Mouse (Mus musculus) mouse embryonic stem cell (cell line): Measurements from ENCODE around the gene Sfi1.
"Not testable (repeated sequence)": the region's sequence is repeated elsewhere in the genome, so short reads cannot be mapped to it uniquely, and the experiment has no call there.

Source experiments
- in situ Hi-C, 2 experiments: fragments of 300-500 bp; cut with MboI; formaldehyde crosslinking; loops; 1 replicate in 1 of 2; 3 replicates in 1 of 2; pipeline ENCODE4 v1.14.3; 2019 to 2020; ENCODE audit warnings: low sequenced_read_pairs in 2 of 2, low pct_unique_long_range_greater_than_20kb in 1 of 2, mixed read lengths in 1 of 2; ENCODE audit not compliant: unreplicated experiment in 1 of 2

Sfi1 gene

GRCm38 (mm10) chr11:3193363-3193762, at the start of gene Sfi1:
Gene Sfi1, minus strand, starts transcription at chr11:3193463.
- in situ Hi-C loops = no loop called here

DNA sequence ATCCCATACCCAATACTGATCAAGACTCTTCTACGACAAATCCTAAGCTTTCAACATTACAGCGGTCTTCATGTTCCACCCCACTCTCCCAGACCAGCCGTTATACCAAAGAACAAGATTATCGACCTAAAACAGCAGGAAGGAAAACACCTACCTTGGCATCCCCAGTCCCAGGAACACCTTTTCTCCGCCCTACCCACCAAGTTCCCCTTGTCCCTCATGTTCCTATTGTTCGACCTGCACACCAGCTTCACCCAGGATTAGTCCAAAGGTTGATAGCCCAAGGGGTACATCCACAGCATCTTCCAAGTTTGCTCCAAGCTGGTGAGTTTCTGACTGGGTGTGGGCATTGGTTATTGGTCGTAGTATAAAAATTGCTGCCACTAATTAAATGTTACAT, 49.1 kb upstream of the Sfi1 start:
- in situ Hi-C loops = loop anchor here in 1 of 2 experiments (25.0 kb wide), 1 partner anchor 420 kb away; no protein-coding TSS in a partner anchor

- in situ Hi-C loops = loop anchor here in 1 of 2 experiments (25.0 kb wide), 1 partner anchor 427 kb away; no protein-coding TSS in a partner anchor
These were observed 42.0 kb upstream of the Sfi1 start for GRCm38 (mm10) chr11:3235277-3235676.

DNA sequence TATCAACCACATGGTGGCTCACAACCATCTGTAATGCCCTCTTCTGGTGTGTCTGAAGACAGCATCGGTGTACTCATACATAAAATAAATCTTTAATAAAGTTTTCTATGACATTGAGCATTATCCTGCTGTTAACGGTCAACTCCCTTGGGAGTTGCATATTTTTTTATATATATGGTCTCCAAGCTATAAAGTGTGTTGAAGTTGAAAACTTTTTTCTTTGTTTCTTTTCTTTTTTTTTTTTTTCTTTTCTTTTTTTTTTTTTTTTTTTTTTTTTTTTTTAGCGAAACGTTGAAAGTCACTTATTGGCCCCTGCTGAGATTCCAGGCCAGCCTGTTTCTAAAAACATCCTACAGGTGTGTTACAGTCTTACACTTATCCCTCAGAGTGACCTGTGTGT, 40.4 kb upstream of the Sfi1 start:
- in situ Hi-C loops = loop anchor here in 1 of 2 experiments (25.0 kb wide), 1 partner anchor 429 kb away; no protein-coding TSS in a partner anchor

DNA sequence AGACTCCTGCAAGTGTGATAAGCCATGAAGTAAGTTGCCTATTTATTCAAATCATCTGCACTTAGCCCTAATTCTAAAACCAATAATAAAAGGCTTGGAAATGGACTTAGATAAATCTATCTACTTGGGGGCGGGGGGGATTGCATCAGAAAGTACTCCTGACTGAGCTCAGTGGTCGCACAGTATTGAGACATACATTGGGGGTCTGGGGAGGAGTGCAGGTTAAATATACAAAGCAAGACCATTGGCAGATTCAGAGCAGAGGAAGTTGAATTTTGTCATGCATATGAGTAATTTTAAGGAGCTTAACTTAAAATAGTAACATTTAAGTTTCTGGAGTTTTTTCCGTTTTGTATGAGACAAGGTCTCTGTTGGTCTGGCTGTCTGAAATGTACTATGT, 39.0 kb upstream of the Sfi1 start:
- in situ Hi-C loops = loop anchor here in 1 of 2 experiments (25.0 kb wide), 1 partner anchor 430 kb away; no protein-coding TSS in a partner anchor

GRCm38 (mm10) chr11:3227113-3227512, 33.9 kb upstream of the Sfi1 start:
- in situ Hi-C loops = loop anchor here in 1 of 2 experiments (25.0 kb wide), 1 partner anchor 435 kb away; no protein-coding TSS in a partner anchor

DNA sequence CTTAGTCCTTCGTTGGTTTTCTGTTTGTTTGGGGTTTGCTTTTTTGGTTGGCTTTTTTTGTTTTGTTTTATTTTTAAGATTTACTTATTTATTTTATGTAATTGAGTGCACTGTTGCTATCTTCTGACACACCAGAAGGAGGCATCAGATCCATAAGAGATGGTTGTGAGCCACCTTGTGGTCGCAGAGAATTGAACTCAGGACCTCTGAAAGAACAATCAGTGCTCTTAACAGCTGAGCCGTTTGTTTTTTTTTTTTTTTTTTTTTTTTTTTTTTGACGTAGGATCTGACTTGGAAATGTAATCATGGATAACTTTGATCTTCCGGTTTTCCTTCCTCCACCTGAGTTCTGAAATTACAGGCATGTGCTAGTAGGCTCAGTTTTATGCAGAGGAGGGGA, 29.8 kb upstream of the Sfi1 start:
- in situ Hi-C loops = no loop called here

GRCm38 (mm10) chr11:3212526-3212925, 19.3 kb upstream of the Sfi1 start:
- in situ Hi-C loops = loop anchor here in 1 of 2 experiments (5.0 kb wide), 1 partner anchor 45 kb away; no protein-coding TSS in a partner anchor

GRCm38 (mm10) chr11:3206783-3207182, 13.5 kb upstream of the Sfi1 start:
- in situ Hi-C loops = no loop called here

- in situ Hi-C loops = no loop called here
These were observed 11.9 kb upstream of the Sfi1 start for GRCm38 (mm10) chr11:3205207-3205606.

GRCm38 (mm10) chr11:3203771-3204170, 10.5 kb upstream of the Sfi1 start:
- in situ Hi-C loops = no loop called here

DNA sequence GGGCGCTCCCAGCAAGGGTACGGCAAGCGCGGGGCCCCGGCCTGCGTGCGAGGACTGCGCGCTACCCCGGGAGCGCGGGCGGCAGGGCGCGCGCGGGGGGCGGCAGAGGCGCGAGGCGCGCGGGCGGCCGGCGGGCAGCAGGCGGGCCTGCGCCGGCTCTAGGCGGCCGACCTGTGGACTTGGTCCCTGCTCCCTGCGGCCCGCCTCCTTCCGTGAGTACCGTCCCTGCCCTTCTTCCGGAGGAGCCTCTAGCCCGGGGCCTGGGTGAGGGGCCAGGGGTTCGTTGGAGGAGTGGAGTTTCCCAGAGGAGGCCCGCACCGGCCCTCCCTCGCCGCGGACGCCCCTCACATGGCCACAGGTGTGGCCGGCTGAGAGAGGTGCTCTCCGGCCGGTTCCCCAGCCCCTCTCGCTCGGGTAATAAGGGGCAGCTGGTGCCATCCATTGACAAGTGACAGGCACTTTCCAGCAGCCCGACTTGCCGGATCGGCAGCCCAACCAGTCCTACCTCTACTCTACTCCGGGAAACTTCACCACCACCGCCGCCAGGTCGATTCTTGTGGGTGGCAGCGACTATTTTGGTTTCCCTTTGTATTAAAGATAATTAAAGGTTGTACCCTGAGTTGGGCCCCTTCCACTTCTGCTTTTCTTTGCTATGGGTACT, 9.6 kb upstream of the Sfi1 start:
- in situ Hi-C loops = no loop called here

- in situ Hi-C loops = no loop called here
These were observed 9.0 kb upstream of the Sfi1 start, which contains the start of gene Eif4enif1 for GRCm38 (mm10) chr11:3202231-3202701. Gene Eif4enif1, plus strand, starts transcription at chr11:3202392.

DNA sequence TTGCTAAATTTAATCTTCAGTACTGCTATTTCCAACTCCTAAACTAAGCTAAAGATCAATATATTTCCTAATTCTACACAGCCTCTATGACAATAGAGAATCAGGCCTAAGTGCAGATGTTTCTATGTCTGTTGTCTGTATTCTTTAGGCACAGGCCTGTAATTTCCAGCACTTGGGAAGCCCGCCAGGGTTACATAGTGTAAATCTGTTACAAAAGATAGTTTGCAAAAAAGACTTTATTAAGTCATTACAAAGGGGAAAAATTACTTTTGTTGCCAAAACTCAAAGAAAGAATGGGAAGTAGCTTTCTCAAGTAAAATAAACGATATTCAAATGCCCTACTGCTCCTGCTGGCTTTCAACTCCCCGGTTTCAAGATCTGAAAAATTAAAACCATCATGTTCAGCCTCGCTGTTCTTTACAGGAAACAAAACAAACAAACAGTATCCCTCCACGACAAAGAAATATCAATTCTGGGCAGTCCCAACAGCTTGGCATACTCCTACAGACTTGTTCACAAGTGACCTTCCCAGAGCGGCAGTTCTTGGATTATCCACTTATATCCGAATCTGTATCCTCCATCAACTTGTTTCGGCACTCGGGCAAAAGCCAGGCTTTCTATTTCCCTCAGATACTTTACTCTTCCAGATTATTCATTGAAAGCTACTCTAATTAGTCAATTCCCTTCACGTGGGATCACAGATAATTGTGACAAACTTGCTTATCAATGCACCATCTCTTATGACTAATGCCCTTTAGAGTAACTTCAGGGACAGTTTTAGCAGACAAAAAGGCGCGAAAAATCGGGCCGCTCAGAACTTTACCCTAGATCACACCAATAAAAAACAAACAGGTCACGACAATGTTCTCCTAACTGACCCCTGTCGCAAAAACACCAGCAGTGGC, 8.3 kb upstream of the Sfi1 start:
- in situ Hi-C loops = no loop called here

DNA sequence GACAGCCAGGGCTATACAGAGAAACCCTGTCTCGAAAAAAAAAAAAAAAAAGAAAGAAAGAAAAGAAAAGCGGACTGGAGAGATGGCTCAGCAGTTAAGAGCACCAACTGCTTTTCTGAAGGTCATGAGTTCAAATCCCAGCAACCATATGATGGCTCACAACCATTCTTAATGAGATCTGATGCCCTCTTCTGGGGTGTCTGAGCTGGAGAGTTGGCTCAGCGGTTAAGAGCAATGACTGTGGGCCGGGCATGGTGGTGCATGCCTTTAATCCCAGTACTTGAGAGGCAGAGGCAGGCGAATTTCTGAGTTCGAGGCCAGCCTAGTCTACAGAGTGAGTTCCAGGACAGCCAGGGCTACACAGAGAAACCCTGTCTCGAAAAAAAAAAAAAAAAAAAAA, 7.4 kb upstream of the Sfi1 start:
- in situ Hi-C loops = not testable (repeated sequence)

GRCm38 (mm10) chr11:3182707-3183106, 10.6 kb downstream of the Sfi1 start:
- in situ Hi-C loops = not testable (repeated sequence)

DNA sequence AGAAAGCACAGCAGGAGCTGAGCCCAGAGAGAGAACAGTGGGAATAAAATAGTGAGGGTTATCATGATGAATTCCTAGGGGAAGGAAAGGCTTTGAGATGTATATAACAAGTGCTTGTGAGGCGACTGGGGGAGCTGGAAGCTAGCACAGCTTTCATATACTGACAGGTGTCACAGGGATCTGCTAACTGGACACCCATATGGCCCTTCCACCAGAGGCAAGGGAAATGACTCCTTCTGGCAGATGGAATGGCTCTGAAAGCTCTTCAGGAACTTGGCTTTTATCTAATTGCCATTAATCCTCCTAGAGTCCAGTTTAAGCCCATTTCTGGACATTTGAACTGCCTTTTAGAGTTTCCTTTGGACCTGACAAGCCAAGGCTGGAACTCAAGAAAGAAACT, 11.3 kb downstream of the Sfi1 start:
- in situ Hi-C loops = not testable (repeated sequence)

DNA sequence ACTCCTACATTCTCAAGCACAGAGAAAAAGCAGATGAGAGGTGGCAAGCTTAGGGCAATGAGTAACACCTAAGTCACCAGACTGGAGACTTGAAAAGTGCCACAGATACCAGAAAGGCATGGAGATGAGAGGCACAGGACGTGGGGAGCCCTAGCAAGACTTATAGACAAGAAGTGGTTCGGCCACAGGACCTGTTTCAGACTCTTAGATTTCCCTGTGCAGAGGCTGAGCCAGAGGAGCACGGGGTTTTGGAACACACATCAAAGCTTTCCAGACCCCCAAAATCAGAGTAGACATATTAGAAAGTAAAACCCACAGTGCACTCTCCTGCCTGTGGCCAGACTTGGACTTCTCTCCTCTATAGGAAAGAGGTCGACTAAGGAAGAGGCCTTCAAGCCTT, 12.0 kb downstream of the Sfi1 start:
- in situ Hi-C loops = not testable (repeated sequence)

DNA sequence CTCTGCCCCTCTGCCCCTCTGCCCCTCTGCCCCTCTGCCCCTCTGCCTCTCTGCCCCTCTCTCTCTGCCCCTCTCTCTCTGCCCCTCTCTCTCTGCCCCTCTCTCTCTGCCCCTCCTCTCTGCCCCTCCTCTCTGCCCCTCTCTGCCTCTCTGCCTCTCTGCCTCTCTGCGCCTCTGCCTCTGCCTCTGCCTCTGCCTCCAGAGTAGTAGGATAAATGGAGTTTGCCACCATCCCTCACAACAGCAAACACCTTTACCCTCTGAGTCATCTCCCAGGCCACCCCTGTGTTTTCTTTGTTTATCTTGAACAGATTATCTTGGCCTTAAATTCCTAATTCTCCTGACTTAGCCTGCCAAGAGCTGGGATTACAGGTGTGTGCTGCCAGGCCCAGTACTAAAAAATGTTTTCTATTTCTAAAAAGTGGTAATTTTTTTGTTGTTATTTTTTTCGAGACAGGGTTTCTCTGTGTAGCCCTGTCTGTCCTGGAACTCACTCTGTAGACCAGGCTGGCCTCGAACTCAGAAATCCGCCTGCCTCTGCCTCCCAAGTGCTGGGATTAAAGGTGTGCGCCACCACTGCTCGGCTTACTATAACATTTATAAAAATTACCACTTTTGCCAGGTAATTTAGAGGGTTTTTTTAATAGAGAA, 12.6 kb downstream of the Sfi1 start:
- in situ Hi-C loops = not testable (repeated sequence)
